Mouse (Mus musculus) lung, adult 2 months (tissue): Measurements from ENCODE around the gene Mrps23. TPM values are rescaled to one million over a fixed set of nuclear protein-coding genes. Genes with fewer than 3 reads are reported as not detected.
"Not testable (repeated sequence)": the region's sequence is repeated elsewhere in the genome, so short reads cannot be mapped to it uniquely, and the experiment has no call there.

Source experiments
- DNase-seq: peaks from one replicate; pipeline ENCODE4 v3.0.0; 2022
- H3K4me1 ChIP-seq: fragments of 200-500 bp; 2 replicates; pipeline ENCODE4 v1.6.1; 2011; ENCODE audit warnings: low read length; ENCODE audit not compliant: control insufficient read depth, insufficient read depth
- H3K4me3 ChIP-seq: fragments of 200-500 bp; replicated peaks from 2 replicates; pipeline ENCODE3; 2011; ENCODE audit warnings: low read depth, mild to moderate bottlenecking, control low read depth, low read length; ENCODE audit errors: extremely low read depth
- CTCF ChIP-seq: fragments of 200-500 bp; IDR thresholded peaks from 2 replicates; pipeline ENCODE4 v1.5.1; 2011; ENCODE audit warnings: mild to moderate bottlenecking, low read length, control low read depth; ENCODE audit not compliant: insufficient read depth
- POLR2A ChIP-seq: fragments of 200-500 bp; IDR thresholded peaks from 2 replicates; pipeline ENCODE4 v1.6.1; 2011; ENCODE audit warnings: low read depth, mild to moderate bottlenecking, control low read depth, low read length, borderline replicate concordance; ENCODE audit errors: extremely low read depth
- WGBS: fragments of 180-500 bp; shearing (Covaris S2); methylation state at CpG from one replicate; pipeline ENCODE4 v1.1.7; 2018; 5-methylcytosine and 5-hydroxymethylcytosine counted together
- polyA plus RNA-seq: library from polyadenylated mRNA; depleted of rRNA; stranded (reverse); fragments of >200 nt; gene quantifications from 2 replicates; pipeline ENCODE4 v1.2.3, GENCODE M21; 2012

Mrps23 gene
- polyA plus RNA-seq, 1 experiment: 39.0 TPM

DNA sequence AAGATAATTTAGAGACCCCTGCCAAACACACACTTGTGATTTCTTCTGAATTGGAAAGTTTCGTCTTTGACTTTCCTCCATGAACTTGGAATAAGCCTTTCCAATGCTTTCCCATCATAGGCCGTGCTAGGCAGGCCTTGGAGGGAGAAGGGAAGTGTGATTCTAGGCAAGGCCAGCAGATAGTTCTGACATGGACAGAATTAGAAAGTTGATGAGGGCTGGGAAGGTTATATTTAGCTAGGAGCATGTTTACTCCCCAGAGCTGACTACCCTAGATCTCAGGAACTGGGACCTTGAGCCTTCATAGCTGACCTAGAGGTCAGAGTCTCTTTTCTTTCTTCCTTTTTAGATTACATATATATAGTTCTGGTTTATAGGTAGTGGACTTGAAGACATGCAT, 3.0 kb upstream of the Mrps23 start:
- TF ChIP-seq POLR2A: no peak
- no peak for TF ChIP-seq CTCF

DNA sequence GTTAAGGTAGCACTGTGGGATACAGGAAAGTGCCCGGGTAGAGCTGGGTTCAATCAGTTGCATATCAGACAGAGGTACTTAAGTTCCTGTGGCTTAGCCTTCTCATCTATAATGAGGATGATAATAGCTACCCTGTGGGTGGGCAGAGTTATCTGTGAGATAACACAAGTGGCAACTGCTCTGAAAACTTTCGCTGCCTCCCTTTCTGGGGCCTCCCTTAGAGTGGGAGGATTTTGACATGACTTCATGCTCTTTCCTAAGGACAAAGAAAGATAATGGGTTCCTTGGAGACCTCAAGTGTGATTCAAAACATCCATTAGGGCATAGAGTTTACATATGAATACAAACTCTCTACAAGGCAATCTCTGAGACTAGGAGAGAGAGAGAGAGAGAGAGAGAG, 2.1 kb upstream of the Mrps23 start:
- Histone ChIP-seq H3K4me1 (peaks cover 5% of the 10 kb centered on the region), H3K4me3 (no peak overlapping the region)
- 39% methylated on average over 2 of the region's 2 CpGs for WGBS
- no peak for DNase-seq
- no peak for TF ChIP-seq CTCF
- TF ChIP-seq POLR2A: no peak

More for the DNA sequence above, 3.0 kb upstream of the Mrps23 start:
- Histone ChIP-seq H3K4me3 (no peak overlapping the region), H3K4me1 (peaks cover 7% of the 10 kb centered on the region)
- no peak for DNase-seq
- 60% methylated on average over 2 of the region's 2 CpGs for WGBS

DNA sequence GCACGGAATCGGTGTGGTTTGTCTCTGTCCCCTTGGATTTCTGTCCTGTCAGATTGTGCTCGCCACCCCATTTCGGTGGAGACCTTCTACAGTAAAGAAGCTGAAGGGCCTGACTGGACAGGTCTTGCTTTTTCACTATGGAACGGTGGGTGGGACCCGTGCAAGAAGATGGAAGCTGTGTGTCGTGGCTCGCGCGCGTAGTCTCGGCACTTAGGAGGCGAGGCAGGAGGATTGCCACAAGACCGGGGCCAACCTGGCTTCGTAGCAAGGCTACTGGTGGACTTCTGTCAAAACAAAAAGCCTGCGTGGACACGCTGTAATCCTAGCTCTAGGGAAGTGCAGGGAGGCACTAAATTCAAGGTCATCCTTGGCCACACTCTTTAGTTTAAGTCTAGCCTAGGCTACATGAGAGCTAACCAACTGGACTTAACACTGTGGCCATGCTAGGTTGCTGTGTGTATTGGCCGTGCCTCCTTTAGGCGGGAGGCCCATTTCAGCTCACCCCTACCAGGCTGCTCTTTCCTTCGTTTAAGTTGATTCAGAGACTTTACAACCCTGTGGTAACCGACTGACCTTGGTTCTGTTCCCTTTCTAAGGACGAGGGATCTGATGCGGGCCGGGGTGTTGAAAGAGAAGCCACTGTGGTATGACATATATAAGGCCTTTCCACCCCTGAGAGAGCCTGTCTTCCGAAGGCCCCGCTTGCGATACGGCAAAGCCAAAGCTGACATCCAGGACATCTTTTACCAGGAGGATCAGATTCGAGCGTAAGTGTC, 593 bp downstream of the Mrps23 start:
- 28% methylated on average over 30 of the region's 30 CpGs for WGBS
- no peak for DNase-seq
- Histone ChIP-seq H3K4me3 (peak overlapping the region; percentile 99), H3K4me1 (peaks cover 5% of the 10 kb centered on the region)
- no peak for TF ChIP-seq POLR2A
- no peak for TF ChIP-seq CTCF

DNA sequence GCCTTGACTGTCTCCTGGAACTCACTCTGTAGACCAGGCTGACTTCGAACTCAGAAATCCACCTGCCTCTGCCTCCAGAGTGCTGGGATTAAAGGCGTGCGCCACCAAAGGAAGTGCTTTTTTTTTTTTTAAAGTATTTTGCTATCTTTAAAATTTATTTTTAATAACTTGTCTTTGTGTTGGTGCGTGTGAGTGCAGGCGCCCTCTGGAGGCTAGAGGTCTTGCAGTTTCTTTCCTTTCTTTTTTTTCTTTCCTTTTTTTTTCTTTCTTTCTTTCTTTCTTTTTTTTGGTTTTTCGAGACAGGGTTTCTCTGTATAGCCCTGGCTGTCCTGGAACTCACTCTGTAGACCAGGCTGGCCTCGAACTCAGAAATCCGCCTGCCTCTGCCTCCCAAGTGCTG, 2.4 kb downstream of the Mrps23 start:
- not testable (repeated sequence) for H3K4me3 ChIP-seq, H3K4me1 ChIP-seq, DNase-seq
- peak; percentile 27; the same call in 1 of the 2 replicates for TF ChIP-seq CTCF
- WGBS: 74% methylated on average over 8 of the region's 8 CpGs

DNA sequence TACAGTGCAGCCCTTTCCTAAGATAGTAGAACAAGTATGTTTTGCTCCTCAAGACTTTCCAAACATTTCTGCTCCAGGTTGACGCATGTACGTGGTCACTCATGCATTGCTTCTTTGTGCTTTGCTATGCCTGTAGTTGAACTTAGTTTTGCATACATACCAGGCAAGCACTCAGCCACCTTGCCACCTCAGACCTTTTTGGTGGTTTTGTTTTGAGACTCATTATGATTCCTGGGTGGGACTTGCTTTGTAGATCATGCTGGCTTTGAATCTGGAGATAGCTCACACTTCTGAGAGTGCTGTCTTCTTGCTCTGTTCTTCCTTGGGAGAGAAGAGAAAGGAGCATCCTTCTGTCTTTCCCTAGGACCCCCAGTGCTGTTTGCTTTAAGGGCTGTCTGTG, 3.5 kb downstream of the Mrps23 start:
- Histone ChIP-seq H3K4me3 (no peak overlapping the region), H3K4me1 (peaks cover 5% of the 10 kb centered on the region)
- TF ChIP-seq POLR2A: no peak
- no peak for TF ChIP-seq CTCF
- no peak for DNase-seq
- 88% methylated on average over 2 of the region's 2 CpGs for WGBS

DNA sequence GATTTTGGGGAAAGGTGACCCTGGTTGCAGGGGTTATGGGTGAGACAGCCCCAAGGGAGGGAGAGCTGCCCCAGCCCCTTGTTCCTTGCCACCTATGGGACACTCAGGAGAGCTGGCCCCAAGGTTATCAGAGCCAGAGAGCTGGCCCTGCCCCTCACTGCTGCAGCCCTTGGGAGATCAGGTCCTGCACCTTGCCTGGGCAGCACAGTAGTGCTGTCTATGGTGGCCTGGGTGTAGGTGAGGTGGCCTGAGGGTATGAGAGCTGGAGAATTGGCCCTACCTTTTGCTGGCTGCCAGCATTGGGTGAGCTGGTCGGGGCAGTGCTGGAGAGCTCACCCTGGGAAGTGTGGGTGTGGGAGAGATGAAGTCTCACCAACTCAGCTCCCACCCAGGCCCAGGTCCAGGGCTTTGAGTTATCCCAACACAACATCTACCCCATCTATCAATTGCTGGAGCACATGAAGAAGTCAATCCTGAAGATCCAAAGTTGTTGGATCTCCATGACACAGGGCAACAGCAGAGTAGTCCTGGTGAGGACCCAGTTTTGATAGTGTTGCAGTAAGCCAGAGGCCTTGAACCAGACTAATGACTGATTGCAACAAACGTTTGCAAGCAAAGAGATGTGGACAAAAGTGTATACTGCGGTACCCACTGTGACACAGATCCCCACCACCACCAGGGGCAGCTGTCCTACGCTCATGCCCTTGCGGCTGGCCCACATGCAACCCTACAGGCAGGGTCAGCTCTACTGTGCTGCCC, 7.8 kb downstream of the Mrps23 start:
- Histone ChIP-seq H3K4me3 (no peak overlapping the region), H3K4me1 (no peaks in the 10 kb centered on the region)
- TF ChIP-seq CTCF (no peak), POLR2A (no peak)
- no peak for DNase-seq
- 76% methylated on average over 5 of the region's 5 CpGs for WGBS

DNA sequence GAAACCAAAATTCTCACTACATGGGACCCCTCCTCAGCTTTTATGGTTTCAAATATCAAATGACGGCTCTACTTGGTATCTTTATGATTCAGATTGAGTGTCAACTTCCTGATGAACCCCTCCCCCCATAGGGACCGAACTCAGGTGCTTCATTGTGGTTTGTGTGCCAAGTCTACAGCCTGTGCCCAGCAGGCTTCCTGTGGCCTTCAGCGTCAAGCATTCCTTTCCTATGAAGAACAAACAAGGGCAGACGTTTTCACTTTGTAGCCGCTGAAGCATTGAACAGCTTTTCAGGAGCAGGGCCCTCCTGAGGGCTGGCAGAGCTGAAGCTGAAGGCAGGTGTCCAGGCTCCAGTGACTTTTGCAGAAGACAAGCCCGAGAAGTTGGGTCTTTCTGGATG, 9.6 kb downstream of the Mrps23 start:
- 24% methylated on average over 6 of the region's 6 CpGs for WGBS
- Histone ChIP-seq H3K4me1 (no peaks in the 10 kb centered on the region), H3K4me3 (no peak overlapping the region)
- TF ChIP-seq POLR2A: no peak
- no peak for TF ChIP-seq CTCF
- DNase-seq: peak; percentile 28

DNA sequence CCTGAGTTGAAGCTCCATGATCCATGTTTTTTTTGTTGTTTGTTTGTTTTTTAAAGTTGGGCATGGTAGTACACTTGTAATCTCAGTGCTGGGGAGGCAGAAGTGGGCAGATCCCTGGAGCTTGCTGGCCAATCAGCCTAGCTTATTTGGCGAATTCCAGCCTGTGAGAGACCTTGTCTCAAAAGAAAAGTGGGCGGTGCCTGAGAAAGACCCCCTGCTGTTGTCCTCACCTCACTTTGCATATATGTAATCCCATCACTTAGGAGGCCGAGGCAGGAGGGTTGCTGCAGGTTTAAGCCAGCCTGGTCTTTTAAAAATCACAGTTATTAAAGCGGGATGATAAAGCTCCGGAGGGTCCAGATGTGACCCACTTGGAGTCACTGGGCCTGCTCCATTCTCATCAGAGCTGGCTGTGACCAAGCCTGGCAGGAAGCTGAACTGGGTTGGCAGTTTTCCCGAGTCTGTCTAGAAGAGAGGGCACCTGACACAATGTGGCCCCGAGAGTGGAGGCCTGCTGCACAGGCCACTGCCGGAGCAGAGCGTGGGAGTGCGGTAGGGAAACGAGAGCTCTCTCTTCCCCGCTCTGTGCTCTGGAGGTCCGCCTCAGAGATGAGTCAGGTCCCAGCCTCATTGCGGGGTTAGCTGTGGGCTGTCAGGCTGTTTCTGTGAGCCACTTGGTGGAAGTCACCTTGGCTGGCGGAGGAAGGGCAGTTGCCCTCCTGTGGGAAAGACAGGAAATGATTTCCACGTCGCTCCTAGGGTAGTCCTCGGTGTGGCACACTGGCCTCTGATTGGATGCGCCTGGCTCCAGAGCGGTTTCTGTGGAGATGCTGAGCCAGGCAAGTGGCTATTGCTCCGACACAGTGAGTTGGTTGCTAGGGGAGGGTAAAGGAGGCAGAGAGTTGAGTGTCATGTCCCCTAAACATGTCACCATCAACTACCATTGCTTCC, 11.0 kb downstream of the Mrps23 start:
- no peak for TF ChIP-seq CTCF
- TF ChIP-seq POLR2A: no peak
- Histone ChIP-seq H3K4me1 (no peaks in the 10 kb centered on the region), H3K4me3 (peak overlapping the region; percentile 1)
- WGBS: 42% methylated on average over 21 of the region's 21 CpGs
- DNase-seq: peak; percentile 37

DNA sequence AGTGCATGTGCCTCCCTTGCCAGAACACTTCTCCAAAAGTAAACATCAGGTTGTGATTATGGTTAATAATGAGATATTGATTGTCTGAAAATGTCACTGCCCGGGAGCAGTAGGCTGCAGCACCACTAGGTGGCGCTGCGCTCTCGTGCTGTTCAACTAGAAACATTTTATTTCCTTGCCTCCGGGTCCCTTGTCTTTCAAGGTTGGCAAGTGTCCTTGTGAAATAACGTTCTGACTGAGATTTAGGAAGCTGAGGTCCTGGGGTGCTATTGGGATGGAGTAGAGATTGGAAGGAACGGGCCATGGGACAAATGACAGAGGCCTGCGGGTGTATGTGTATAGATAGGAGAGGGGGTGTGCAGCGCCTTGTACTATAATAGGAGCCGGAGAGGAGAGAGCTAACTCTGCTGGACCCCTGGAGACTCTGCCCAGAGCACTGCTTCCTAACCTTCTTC, 12.1 kb downstream of the Mrps23 start:
- WGBS: 25% methylated on average over 10 of the region's 10 CpGs
- Histone ChIP-seq H3K4me3 (no peak overlapping the region), H3K4me1 (no peaks in the 10 kb centered on the region)
- TF ChIP-seq POLR2A (no peak), CTCF (peak; percentile 95)
- DNase-seq: peak; percentile 49
